Mouse (Mus musculus) bone marrow macrophage, adult 2 months (primary cell): ENCODE measurements around the gene Grb10.

Source experiments
- CTCF ChIP-seq: IDR thresholded peaks from 2 replicates; pipeline ENCODE4 v1.5.1; 2012; ENCODE audit warnings: low read depth, mild to moderate bottlenecking, low read length, moderate library complexity
- POLR2A ChIP-seq: IDR thresholded peaks from 2 replicates; pipeline ENCODE4 v1.6.1; 2012; ENCODE audit warnings: mild to moderate bottlenecking, low read depth, low read length, borderline replicate concordance

DNA sequence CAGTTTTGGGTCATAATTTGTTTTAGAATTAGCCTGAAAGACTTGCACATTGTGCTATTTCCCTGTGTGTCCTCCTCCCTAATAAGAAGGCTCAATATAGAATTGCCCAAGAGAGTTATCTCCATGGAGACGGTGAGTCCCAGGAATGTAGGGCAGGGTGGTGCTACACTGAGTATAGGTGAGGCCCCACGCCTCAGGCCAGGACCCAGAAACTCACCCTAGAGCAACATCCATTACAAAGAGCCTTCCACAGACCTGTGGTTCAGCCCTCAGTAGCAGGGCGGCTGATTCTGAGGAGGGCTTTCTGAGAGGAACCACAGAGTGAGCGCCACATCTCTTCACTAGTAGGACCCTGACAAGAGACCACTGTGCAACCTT is 89.5 kb downstream of the Grb10 start:
- TF ChIP-seq POLR2A (no peak), CTCF (no peak)
